Mouse (Mus musculus): ENCODE data around the gene Upk2. TPM values are rescaled to one million over a fixed set of nuclear protein-coding genes. Genes with fewer than 3 reads are reported as not detected.
"Not testable (repeated sequence)": the region's sequence is repeated elsewhere in the genome, so short reads cannot be mapped to it uniquely, and the experiment has no call there.

Gene Upk2
- total RNA-seq, 2 experiments from 2014 or later, result not detected

GRCm38 (mm10) chr9:44473184-44473583 lies 18.4 kb upstream of the Upk2 start:
- no peak for DNase-seq (ENCODE audit: low spot score in 2 of 2)

DNA sequence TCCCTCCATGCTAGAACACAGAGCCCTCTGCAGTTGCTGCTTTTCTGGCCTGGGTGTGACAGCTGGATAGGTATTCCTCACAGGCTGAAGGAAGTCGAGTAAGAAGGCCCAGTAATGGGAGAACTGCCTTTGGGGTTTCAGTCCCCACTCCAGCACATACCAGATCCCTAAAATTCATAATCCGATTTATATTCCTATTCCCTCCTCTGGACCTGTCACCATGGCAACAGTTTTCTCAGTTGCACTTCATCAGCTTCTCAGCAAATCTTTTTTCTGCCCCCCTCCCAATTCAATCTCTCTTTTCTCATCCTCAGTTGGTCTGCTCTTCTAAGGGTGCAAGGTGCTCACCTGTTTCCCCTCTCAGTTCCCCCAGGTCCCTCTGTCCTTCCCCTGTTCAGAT lies 14.0 kb upstream of the Upk2 start:
- no peak for DNase-seq (ENCODE audit: low spot score in 2 of 2)

GRCm38 (mm10) chr9:44468224-44468623 lies 13.4 kb upstream of the Upk2 start:
- DNase-seq (ENCODE audit: low spot score in 2 of 2), result no peak

- DNase-seq (ENCODE audit: low spot score in 2 of 2), result no peak
These were observed 7.2 kb upstream of the Upk2 start for GRCm38 (mm10) chr9:44461950-44462349.

DNA sequence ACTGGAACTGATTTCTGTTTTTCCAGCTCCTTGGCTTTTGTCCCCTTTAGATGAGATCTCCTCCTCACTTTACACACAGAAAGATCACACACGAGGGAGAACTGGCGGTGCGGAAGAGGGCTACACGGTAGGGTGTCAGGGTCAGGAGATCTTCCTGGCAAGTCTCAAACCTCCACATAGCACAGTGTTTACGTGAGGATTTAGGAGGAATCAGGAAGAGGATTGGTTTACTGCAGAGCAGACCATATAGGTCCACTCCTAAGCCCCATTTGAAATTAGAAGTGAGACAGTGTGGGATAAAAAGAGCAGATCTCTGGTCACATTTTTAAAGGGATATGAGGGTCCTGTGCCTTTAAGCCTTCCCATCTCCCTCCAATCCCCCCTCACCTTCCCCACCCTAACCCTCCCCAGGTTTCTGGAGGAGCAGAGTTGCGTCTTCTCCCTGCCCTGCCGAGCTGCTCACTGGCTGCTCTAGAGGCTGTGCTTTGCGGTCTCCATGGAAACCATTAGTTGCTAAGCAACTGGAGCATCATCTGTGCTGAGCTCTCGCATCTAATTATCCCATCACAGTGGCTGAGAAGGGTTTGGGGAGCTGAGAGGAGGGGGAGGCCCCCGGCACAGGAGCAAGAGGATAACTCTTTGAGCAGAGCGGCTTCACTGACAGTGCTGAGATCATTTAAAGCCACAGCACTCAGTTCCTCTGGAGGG lies 2.4 kb upstream of the Upk2 start:
- DNase-seq (ENCODE audit: low spot score in 2 of 2), result peak; percentile 80 to 83

- peak; percentile 94 to 95 for DNase-seq (ENCODE audit: low spot score in 2 of 2)
These were observed 465 bp downstream of the Upk2 start for GRCm38 (mm10) chr9:44454132-44454890.

- no peak for DNase-seq (ENCODE audit: low spot score in 2 of 2)
These were observed 4.4 kb downstream of the Upk2 start for GRCm38 (mm10) chr9:44450387-44450786.

- DNase-seq (ENCODE audit: low spot score in 2 of 2), result not testable (repeated sequence)
These were observed 10.3 kb downstream of the Upk2 start for GRCm38 (mm10) chr9:44444402-44445025.

DNA sequence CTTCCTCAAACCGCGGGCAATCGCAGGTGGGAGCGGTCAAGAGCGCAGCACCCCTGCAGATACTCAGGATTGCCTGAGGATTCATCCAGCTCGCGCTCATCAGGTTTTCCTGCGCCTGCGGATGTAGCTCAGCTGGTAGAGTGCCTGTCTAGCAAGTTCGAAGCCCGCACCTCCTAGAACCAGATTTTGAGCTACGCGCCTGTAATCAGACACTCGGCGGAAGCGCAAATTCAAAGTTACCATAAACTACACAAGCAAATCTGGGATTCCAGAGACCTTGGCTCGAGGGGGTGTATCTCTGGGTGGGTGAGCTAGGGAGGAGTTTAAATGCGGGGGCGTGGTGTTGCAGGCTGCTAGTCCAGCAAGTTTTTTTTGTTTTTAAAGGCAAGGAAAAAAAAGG lies 13.8 kb downstream of the Upk2 start, which contains the start of gene Foxr1:
Gene Foxr1 (minus strand): TSS at position 176 of the 400 bp plus-strand sequence.
- no peak for DNase-seq (ENCODE audit: low spot score in 2 of 2)

GRCm38 (mm10) chr9:44435747-44436146 lies 19.0 kb downstream of the Upk2 start:
- no peak for DNase-seq (ENCODE audit: low spot score in 2 of 2)

DNA sequence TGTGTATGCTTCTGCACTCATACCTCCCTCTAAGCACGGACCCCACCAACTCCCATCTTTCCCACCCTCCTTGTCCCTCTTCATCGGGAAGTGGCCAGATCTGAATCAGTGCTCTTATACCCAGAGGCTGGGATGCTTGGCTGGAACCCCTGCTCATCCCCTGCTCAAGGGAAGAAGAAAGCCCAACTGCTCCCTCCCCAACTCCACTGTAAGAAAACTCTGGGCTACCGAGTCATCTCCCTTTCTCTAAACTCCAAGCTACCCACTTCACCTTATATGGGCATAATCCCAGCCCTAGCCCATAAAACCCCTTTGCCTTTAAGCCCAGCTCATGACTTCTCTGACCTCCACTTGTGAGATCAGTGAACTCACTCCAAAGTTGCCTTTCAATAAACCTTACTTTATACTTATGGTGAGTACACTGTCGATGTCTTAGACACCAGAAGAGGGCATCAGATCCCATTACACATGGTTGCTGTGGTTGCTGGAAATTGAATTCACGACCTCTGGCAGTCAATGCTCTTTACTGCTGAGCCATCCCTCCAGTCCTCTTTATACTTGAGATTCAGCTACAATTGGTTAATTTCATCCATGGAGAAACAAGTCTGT lies 22.1 kb downstream of the Upk2 start:
- DNase-seq (ENCODE audit: low spot score in 2 of 2), result no peak

DNA sequence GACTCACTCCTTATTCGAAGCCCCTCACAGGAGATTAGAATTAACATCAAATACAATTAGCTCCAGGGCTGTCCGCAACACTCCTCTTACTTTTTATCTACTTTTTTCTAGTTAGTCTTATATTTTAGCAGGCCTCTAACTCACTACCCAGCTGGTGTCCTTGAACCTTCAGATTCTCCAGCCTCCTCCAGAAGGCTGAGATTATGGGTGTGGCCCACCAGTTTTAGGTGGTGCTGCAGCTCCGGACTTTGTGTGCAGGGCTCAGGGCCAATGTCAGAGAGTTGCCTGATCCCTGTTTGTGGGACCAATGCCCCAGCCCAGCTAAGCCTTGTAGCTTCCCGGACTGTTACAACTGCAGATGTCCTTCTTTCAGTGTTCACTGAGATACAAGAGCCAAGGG lies 31.2 kb downstream of the Upk2 start:
- no peak for DNase-seq (ENCODE audit: low spot score in 2 of 2)

DNA sequence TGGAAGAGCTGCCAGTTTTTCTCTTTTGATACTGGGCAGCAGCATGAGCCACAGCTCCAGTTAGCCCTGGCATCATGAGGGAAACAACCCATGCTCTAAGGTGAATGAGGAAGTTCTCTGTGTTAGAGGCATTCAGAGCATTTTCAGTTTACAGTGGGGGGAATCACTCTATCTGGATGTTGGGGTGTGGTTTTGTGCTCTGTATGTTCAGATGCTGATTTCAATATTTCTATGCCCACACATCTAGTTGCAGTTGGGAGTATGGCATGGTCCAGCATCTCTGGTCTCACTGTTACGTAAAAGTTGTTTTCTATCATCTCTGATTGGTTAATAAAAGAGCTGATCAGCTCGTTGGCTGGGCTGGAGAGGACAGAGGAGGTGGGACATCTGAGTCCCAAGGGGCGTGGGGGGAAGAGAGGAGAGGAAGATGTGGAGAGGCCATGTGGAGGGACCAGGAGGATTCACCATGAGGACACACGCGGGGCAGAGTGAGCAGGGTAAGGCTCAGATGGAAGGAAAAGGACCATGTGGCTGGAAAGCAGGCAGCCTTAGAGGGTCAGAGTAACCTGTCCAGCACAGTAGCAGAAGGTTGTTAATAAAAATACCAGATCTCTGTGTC lies 34.4 kb downstream of the Upk2 start:
- DNase-seq (ENCODE audit: low spot score in 2 of 2), result no peak

GRCm38 (mm10) chr9:44419730-44420129 lies 35.0 kb downstream of the Upk2 start:
- not testable (repeated sequence) for DNase-seq (ENCODE audit: low spot score in 2 of 2)

DNA sequence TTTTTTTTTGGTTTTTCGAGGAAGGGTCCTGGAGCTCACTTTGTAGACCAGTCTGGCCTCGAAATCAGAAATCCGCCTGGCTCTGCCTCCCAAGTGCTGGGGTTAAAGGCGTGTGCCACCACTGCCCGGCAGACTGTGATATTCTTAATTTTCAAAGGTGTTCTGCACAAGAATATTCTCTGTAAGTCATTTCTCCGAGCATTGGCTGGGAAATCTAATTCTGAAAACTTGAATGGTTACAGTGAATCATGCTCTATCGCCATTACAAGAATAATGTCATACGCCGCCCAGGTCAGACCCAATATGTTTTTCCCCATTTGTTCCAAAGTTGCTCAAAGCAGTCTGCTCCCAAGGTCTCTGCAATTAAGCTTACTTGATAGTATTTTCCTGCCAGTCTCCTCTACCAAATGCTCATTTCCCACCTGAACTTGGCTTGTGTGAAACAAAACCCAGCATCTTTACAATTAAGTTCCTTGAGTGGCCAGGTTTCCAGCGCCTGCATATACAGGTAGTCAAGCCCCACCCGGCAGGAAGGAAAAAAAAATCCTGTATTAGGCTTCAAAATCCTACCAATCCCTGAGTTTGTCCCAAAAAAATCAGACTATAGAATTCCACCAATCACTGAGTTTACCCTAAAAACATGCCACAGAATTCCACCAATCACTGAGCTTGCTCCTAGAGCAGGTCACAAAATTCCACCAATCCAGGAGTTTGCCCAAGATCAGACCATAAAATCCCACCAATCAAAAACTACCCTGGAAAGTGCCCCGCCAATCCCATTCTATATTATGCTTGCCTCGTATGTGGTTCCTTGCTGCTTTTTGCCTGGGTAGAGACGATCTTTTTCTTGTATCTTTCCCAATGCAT lies 36.0 kb downstream of the Upk2 start, which contains the start of gene Ccdc84:
Gene Ccdc84 (minus strand): TSS at position 51 of the 867 bp plus-strand sequence.
- DNase-seq (ENCODE audit: low spot score in 2 of 2), result no peak

GRCm38 (mm10) chr9:44417892-44418363 lies 36.8 kb downstream of the Upk2 start:
- peak; percentile 98 for DNase-seq (ENCODE audit: low spot score in 2 of 2)

DNA sequence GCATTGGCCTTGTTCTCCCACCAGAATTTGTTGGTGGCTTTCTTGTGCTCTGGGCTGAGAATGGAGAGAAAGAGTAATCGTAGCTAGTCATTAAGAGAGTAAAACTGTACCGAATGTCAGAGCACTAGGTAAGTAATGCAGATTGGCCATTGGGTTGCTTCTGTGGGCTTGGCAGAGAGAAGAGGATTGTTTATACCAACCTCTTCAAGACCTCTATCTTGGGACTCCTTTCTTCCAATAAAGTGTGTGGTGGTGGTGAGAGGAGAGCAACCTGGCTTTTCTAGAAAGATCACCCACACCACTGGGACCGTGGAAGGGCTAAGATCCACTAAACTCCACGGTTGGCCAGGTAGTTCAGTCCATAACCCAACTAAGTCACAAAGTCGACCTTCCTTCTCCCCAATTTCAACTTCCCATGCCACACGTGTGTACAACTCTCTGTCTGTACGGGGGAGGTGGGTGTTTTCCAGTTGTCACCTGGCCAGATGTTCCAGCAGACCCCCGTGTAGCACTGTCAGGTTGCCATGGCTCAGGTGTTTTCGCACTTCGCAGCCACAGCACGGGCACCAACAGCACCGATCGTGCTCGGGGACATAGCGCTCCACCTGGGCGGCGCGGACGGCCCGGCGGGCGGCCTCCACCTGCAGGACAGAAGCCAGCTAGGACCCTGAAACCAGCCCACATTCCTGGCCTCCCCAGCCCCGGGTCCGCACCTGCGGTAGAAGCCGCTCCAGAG lies 37.5 kb downstream of the Upk2 start:
- no peak for DNase-seq (ENCODE audit: low spot score in 2 of 2)

DNA sequence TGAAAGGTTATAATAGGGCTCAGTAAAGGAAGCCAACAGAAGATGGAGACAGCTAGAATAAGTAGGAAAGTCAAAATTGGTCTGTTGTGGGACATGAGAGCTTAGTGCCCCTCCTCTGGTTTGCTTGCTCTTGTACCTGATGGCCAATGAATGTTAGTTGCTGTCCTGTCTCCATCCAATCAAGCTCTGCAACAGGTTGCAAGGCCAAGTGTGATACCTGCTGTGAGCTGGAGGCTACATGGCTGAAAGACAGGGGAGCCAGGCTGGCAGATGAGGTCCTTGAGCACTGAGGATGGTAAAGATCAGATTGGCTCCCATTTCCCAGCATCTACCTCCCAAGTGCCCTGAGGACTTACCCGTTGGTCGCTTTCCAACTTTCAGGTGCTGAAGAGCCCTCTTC lies 42.0 kb downstream of the Upk2 start:
- no peak for DNase-seq (ENCODE audit: low spot score in 2 of 2)

- no peak for DNase-seq (ENCODE audit: low spot score in 2 of 2)
These were observed 42.5 kb downstream of the Upk2 start for GRCm38 (mm10) chr9:44412306-44412705.
